Mouse (Mus musculus) neural tube, embryonic 14.5 days (tissue): ENCODE data around the gene Grwd1. TPM values are rescaled to one million over a fixed set of nuclear protein-coding genes. Genes with fewer than 3 reads are reported as not detected.
A peak's percentile ranks its signal among the peaks of the same experiment; 100 is the strongest.

Experiments used
- ATAC-seq: fragments of 200-750 bp; cut with Nextera tagmentation; 2 replicates; pipeline ENCODE4 v1.8.0; 2017; ENCODE audit warnings: low read depth, mild to moderate bottlenecking, moderate TSS enrichment, moderate library complexity
- H3K27ac ChIP-seq: fragments of 300-500 bp; sonication (generic); 2 replicates; pipeline ENCODE4 v1.5.1; 2014; ENCODE audit warnings: low read depth, mild to moderate bottlenecking, control low read depth, low read length, moderate library complexity, mixed read lengths
- H3K27me3 ChIP-seq: fragments of 300-500 bp; sonication (generic); 2 replicates; pipeline ENCODE4 v1.6.1; 2014; ENCODE audit warnings: low read length; ENCODE audit not compliant: control insufficient read depth, insufficient read depth
- H3K36me3 ChIP-seq: fragments of 300-500 bp; sonication (generic); 2 replicates; pipeline ENCODE4 v1.6.1; 2014; ENCODE audit warnings: low read length, mixed read lengths; ENCODE audit not compliant: control insufficient read depth, insufficient read depth
- H3K4me1 ChIP-seq: fragments of 300-500 bp; sonication (generic); 2 replicates; pipeline ENCODE4 v1.6.1; 2014; ENCODE audit warnings: low read length; ENCODE audit not compliant: control insufficient read depth, insufficient read depth
- H3K4me2 ChIP-seq: fragments of 300-500 bp; sonication (generic); 2 replicates; pipeline ENCODE4 v1.6.1; 2014; ENCODE audit warnings: mild to moderate bottlenecking, low read depth, low read length, control low read depth
- H3K4me3 ChIP-seq: fragments of 300-500 bp; sonication (generic); 2 replicates; pipeline ENCODE4 v1.5.1; 2014; ENCODE audit warnings: low read depth, low read length, control low read depth, mixed read lengths
- H3K9ac ChIP-seq: fragments of 300-500 bp; sonication (generic); replicated peaks from 2 replicates; pipeline ENCODE4 v1.6.1; 2014; ENCODE audit warnings: low read depth, mild to moderate bottlenecking, control low read depth, low read length, mixed read lengths
- H3K9me3 ChIP-seq: fragments of 300-500 bp; sonication (generic); 2 replicates; pipeline ENCODE4 v1.6.1; 2016; ENCODE audit warnings: low read length; ENCODE audit not compliant: control insufficient read depth
- WGBS: fragments of 180-500 bp; shearing (Covaris S2); extraction: QIAGEN DNeasy Blood & Tissue Kit; methylation state at CpG from one replicate; pipeline ENCODE4 v1.1.7; 2014; 5-methylcytosine and 5-hydroxymethylcytosine counted together
- polyA plus RNA-seq: library from polyadenylated mRNA; unstranded; fragments of >200 nt; fragmentation: Nextera tagmentation; extraction: Ambion mirVana; gene quantifications from 2 replicates; pipeline ENCODE4 v1.2.1, GENCODE M21; 2014

The Grwd1 gene
- polyA plus RNA-seq, 1 experiment from 2014 or later = 39.0 TPM

DNA sequence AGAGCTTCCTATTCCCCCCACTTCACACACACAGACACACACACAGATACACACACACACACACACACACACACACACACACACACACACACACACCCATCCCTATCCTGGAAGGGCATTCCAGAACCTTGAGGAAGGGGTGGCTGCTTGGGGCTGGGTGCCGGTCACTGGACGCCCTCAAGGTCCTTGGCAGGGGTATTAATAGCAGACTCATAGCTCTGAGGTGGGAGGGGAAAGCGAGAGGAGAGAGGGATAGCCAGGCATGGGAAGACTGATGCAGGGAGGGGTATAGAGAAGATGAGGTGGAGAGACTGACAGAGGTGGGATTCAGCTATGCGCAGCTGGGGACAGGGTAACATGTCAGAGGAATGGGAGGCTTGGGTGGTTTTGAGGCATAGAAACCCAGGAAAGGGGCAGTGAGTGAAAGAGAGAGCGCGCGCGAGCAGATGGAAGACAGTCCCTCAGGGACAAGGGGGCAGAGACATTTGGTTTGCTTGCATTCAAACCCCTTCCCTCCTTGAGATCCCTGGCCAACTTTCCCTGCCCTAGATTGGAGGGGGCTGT, 38.4 kb upstream of the Grwd1 start:
- Histone ChIP-seq H3K9me3 (no peaks in the 10 kb centered on the region), H3K27me3 (peaks cover 4% of the 10 kb centered on the region; the same call in 1 of the 2 replicates), H3K36me3 (no peaks in the 10 kb centered on the region), H3K4me3 (peak overlapping the region; percentile 42), H3K4me1 (peaks cover 28% of the 10 kb centered on the region), H3K4me2 (peak overlapping the region; percentile 60), H3K27ac (no peak overlapping the region; the same call in 1 of the 2 replicates), H3K9ac (peak overlapping the region; percentile 56; the same call in 1 of the 2 replicates)
- WGBS = 8% methylated on average over 8 of the region's 8 CpGs
- no peak for ATAC-seq

DNA sequence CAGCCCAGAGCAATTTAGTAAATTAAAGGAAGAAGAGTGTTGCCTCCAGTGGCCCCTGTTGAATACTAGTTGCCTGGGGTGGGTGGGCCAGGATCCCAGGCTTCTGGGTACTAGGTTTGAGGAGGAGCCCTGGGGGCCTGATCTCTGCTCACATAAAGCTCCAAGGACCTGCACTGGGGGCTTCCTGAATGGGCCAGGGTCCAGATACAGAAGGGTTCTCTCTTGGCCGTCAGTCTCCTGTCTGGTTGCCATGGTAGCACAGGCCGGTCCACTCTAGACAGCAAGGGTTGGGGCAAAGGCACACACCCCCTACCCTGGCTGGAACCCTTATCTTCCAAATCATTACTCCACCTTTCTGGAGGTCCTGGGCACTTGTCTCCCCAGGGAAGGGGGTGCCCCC, 37.1 kb upstream of the Grwd1 start:
- H3K27me3 ChIP-seq = peaks cover 4% of the 10 kb centered on the region; the same call in 1 of the 2 replicates
- no peaks in the 10 kb centered on the region for H3K36me3 ChIP-seq
- peak overlapping the region; percentile 60 for H3K4me2 ChIP-seq
- 6% methylated on average over 2 of the region's 2 CpGs for WGBS
- H3K4me1 ChIP-seq = peaks cover 21% of the 10 kb centered on the region
- H3K4me3 ChIP-seq = peak overlapping the region; percentile 63; the same call in 1 of the 2 replicates
- H3K9ac ChIP-seq = peak overlapping the region; percentile 17
- ATAC-seq = no peak
- H3K27ac ChIP-seq = no peak overlapping the region
- H3K9me3 ChIP-seq = no peaks in the 10 kb centered on the region

DNA sequence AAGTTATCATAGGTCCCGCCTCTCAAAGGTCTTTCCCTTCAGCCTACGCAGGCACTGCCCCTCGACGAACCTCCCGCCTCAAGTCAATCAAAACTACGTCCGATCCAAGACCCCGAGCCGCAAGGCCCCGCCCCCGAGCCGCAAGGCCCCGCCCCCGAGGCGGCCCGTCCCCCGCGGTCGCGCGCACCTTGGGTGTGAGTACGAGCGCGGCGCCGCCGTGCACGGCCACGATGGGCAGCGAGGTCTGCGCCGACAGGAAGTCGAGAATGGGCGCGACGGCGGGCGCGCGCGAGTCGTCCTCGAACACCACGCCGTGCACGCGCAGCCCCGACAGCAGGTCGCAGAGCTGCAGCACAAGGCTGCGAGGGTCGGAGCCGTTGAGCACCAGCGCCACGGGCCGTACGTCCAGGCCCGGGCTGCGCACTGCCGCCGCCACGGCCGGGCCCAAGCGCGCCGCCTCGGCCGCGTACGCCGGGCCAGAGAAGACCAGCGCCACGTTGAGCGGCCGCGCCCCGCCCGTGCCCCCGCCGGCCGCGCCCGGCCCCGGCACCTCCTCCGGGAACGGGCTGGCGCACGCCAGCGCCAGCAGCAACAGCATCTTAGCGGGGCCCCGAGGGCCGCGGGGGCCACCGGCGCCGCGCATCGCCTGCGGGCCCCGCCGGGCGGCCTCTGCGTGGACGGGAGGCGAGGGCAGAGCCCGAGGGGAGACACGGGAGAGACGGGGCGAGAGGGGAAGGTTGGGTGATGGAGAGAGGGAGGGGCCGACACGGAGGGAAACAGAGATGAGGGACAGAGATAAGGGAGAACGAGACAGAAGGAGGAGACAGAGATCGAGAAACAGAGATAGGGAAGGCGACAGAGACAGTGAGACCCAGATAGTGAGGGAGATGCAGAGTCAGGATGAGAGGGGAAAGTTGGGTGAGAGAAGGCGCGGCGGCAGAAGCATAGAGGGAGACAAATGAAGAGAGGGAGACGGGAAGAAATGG, 35.5 kb upstream of the Grwd1 start:
- 1% methylated on average over 110 of the region's 117 CpGs for WGBS
- H3K27me3 ChIP-seq = peaks cover 4% of the 10 kb centered on the region; the same call in 1 of the 2 replicates
- H3K4me1 ChIP-seq = peaks cover 21% of the 10 kb centered on the region

DNA sequence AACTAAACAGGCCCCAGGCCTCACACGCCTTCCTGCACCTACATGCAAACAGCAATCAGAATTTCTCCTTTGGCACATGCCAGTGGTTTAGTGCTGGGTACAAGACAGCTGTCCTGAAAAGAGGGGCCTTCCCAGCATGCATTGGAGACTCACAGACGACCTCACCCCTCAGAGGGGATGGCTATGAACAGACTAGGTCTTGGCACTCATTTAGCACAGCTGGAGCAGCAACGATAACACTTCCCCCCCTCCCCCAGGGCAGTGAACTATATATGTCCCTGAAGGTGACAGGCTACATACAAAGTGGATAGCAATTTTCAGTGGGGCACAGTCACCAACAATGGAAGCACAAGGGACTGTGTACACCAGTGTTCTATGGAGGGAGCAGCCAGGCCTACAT, 33.7 kb upstream of the Grwd1 start:
- Histone ChIP-seq H3K4me2 (no peak overlapping the region), H3K4me1 (peaks cover 18% of the 10 kb centered on the region), H3K4me3 (no peak overlapping the region), H3K9me3 (no peaks in the 10 kb centered on the region), H3K9ac (no peak overlapping the region), H3K27ac (no peak overlapping the region), H3K27me3 (peaks cover 4% of the 10 kb centered on the region; the same call in 1 of the 2 replicates), H3K36me3 (no peaks in the 10 kb centered on the region)
- ATAC-seq = no peak
- 60% methylated on average over 3 of the region's 3 CpGs for WGBS

More for the DNA sequence above, 35.5 kb upstream of the Grwd1 start:
- peak overlapping the region; percentile 64; the same call in 1 of the 2 replicates for H3K27ac ChIP-seq
- peak; percentile 49 for ATAC-seq
- H3K9ac ChIP-seq = peak overlapping the region; percentile 83
- H3K4me2 ChIP-seq = peak overlapping the region; percentile 60
- H3K4me3 ChIP-seq = peak overlapping the region; percentile 63
- no peaks in the 10 kb centered on the region for H3K36me3 ChIP-seq
- no peaks in the 10 kb centered on the region for H3K9me3 ChIP-seq

DNA sequence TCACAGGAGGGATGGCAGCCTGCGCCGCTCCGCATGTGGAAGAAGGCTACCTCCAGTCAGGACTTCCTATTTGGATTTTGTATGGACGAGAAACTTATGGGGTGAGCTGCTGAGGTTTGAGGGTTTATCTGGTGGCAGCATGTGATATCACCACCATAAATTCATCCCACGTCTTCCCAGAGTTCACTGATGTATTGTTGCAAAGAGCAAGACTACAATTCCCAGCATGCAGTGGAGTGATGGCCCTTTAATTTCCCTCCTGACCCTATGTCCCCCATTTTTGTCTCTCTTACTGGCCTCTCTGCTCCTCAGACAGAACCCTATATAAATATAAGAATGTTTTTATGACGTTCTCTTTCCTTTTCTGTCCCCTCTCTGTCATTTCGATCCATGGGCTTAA, 32.1 kb upstream of the Grwd1 start:
- H3K4me1 ChIP-seq = peaks cover 8% of the 10 kb centered on the region; the same call in 1 of the 2 replicates
- H3K4me2 ChIP-seq = no peak overlapping the region
- no peaks in the 10 kb centered on the region for H3K36me3 ChIP-seq
- H3K27me3 ChIP-seq = peaks cover 4% of the 10 kb centered on the region; the same call in 1 of the 2 replicates
- WGBS = 90% methylated on average over 7 of the region's 7 CpGs
- H3K4me3 ChIP-seq = no peak overlapping the region
- no peak overlapping the region for H3K9ac ChIP-seq
- H3K27ac ChIP-seq = no peak overlapping the region
- H3K9me3 ChIP-seq = no peaks in the 10 kb centered on the region
- no peak for ATAC-seq

DNA sequence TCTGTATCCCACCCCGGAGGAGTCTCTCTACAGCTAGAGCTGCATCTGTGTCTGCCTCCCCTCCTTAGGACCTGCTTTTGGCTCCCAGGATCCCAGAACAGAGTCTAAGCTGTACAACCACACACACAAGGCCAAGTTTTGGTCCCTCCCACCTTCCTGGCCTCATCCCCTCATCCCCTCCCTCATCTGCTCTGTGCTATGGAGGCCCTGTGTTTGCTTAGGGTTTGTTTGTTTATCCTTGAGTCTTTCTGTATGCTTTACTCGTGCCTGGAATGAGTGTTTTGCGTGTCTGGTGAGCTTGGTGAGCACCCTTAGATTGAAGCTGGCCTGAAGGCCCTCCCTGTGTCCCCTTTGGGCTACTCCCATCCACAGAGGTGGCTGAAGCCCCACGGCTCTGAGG, 28.3 kb upstream of the Grwd1 start:
- ATAC-seq = no peak
- H3K27me3 ChIP-seq = peaks cover 7% of the 10 kb centered on the region; the same call in 1 of the 2 replicates
- no peaks in the 10 kb centered on the region for H3K36me3 ChIP-seq
- H3K9me3 ChIP-seq = no peaks in the 10 kb centered on the region
- 0 out of 2 replicates have a peak, but pooled peaks cover 10% of the 10 kb centered on the region for H3K4me1 ChIP-seq
- H3K27ac ChIP-seq = no peak overlapping the region
- WGBS = 64% methylated on average over 4 of the region's 4 CpGs
- H3K4me3 ChIP-seq = no peak overlapping the region
- H3K4me2 ChIP-seq = no peak overlapping the region
- no peak overlapping the region for H3K9ac ChIP-seq

DNA sequence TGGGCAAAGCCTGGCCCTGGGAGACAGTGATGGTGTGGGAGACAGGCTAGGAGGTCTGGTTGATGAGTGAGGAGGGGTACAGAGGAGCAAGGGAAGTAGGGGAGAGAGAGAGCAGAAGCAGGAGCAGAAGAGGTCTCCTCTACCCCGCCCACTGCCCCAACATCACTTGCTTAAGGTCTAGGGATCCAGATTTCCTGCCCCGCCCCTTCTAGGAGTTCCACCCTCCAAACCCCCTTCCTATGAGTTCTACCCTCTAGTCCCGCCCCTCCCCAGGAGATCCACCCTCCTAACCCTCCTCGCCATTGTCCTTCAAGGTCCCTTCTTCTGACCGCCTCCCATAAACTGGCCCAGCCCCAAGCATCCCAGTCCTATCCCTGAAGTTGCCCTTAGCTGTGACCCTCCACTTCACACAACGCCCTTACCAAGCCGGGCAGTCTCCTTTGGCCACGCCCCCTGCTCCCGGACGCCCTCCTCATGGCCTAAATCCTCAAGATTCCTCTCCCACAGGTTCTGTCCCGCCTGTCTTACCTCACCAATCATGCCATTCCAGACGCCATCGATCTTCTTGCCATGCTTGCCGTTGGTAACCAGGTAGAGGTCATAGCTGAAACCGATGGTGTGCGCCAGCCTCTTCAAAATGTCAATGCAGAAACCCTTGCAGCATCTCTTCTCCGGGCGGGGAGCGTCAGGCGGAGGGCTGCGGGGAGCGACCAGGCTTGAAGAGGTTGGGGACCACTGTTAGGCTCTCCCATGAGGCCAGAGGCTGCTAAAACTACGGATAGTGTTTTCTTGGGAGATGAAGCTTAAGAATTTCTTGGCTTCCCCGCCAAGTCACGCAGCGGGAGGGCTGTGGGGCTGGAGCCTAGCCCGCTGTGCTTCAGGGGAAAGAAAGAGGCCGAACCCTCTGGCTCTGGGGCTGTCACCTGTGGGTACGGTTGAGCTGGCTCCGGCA, 26.5 kb upstream of the Grwd1 start:
- Histone ChIP-seq H3K36me3 (no peaks in the 10 kb centered on the region; the same call in 1 of the 2 replicates), H3K4me3 (peak overlapping the region; percentile 20), H3K9ac (no peak overlapping the region), H3K4me1 (0 out of 2 replicates have a peak, but pooled peaks cover 10% of the 10 kb centered on the region), H3K4me2 (peak overlapping the region; percentile 44), H3K27me3 (peaks cover 7% of the 10 kb centered on the region; the same call in 1 of the 2 replicates), H3K27ac (no peak overlapping the region), H3K9me3 (no peaks in the 10 kb centered on the region)
- no peak for ATAC-seq
- WGBS = 3% methylated on average over 29 of the region's 30 CpGs

DNA sequence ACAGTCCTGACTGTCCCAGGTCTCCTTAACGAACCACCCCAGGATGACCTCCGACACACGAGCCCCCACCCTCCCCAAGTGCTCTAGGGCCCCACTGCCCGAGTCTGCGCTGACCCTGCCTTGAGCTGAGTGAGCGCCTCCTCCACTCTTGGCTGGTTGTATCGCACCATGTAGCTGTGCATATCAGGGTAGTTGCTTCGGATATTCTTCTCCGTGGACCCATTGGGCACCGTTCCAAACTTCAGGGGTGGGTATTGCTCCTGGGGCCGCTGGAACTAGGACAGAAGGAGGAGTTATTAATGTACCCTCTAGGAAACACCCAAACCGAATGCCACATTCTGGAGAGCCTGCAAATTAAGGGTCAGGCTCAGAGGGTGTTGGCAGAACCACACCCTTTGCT, 22.3 kb upstream of the Grwd1 start:
- Histone ChIP-seq H3K9me3 (no peaks in the 10 kb centered on the region), H3K4me3 (no peak overlapping the region), H3K9ac (no peak overlapping the region), H3K36me3 (no peaks in the 10 kb centered on the region; the same call in 1 of the 2 replicates), H3K27me3 (peaks cover 7% of the 10 kb centered on the region; the same call in 1 of the 2 replicates), H3K4me2 (no peak overlapping the region), H3K27ac (no peak overlapping the region), H3K4me1 (0 out of 2 replicates have a peak, but pooled peaks cover 6% of the 10 kb centered on the region)
- 78% methylated on average over 12 of the region's 12 CpGs for WGBS
- no peak for ATAC-seq
